Mouse (Mus musculus): ENCODE results near the gene Cc2d2a.

Gene Cc2d2a

GRCm38 (mm10) chr5:43748039-43748438 lies 85.9 kb downstream of the Cc2d2a start:
- Histone ChIP-seq H3K4me3 (replicated peaks; ENCODE audit: low read length) (no peak overlapping the region), H3K36me3 (ENCODE audit: insufficient read depth, low read length) (peaks cover 40% of the 10 kb centered on the region), H3K27me3 (ENCODE audit: insufficient read depth, low read length) (no peaks in the 10 kb centered on the region), H3K4me1 (replicated peaks; ENCODE audit: low read depth, low read length) (peaks cover 5% of the 10 kb centered on the region; the same call in 1 of the 2 replicates), H3K9me3 (ENCODE audit: low read length) (no peaks in the 10 kb centered on the region)
- TF ChIP-seq CTCF (conservative IDR thresholded peaks at IDR 0.05; ENCODE audit: low read length): no peak
- no peak for TF ChIP-seq POU5F1 (IDR thresholded peaks at IDR 0.05; ENCODE audit: borderline replicate concordance, low read length)
- TF ChIP-seq NANOG (IDR thresholded peaks at IDR 0.05; ENCODE audit: borderline replicate concordance, low read length): no peak

GRCm38 (mm10) chr5:43749092-43749491 lies 86.9 kb downstream of the Cc2d2a start:
- Histone ChIP-seq H3K36me3 (ENCODE audit: insufficient read depth, low read length) (peaks cover 39% of the 10 kb centered on the region), H3K4me1 (replicated peaks; ENCODE audit: low read depth, low read length) (peaks cover 5% of the 10 kb centered on the region; the same call in 1 of the 2 replicates), H3K4me3 (replicated peaks; ENCODE audit: low read length) (no peak overlapping the region), H3K27me3 (ENCODE audit: insufficient read depth, low read length) (no peaks in the 10 kb centered on the region), H3K9me3 (ENCODE audit: low read length) (no peaks in the 10 kb centered on the region)
- TF ChIP-seq POU5F1 (IDR thresholded peaks at IDR 0.05; ENCODE audit: borderline replicate concordance, low read length) (no peak), CTCF (conservative IDR thresholded peaks at IDR 0.05; ENCODE audit: low read length) (peak; percentile 21; the same call in 1 of the 2 replicates)

- H3K36me3 ChIP-seq (ENCODE audit: insufficient read depth, low read length): peaks cover 69% of the 10 kb centered on the region
- TF ChIP-seq POU5F1 (IDR thresholded peaks at IDR 0.05; ENCODE audit: borderline replicate concordance, low read length) (no peak), CTCF (conservative IDR thresholded peaks at IDR 0.05; ENCODE audit: low read length) (no peak), NANOG (IDR thresholded peaks at IDR 0.05; ENCODE audit: borderline replicate concordance, low read length) (no peak)
- H3K27me3 ChIP-seq (ENCODE audit: insufficient read depth, low read length): no peaks in the 10 kb centered on the region
- peaks cover 5% of the 10 kb centered on the region; the same call in 1 of the 2 replicates for H3K4me1 ChIP-seq (replicated peaks; ENCODE audit: low read depth, low read length)
- no peak overlapping the region for H3K4me3 ChIP-seq (replicated peaks; ENCODE audit: low read length)
- H3K9me3 ChIP-seq (ENCODE audit: low read length): no peaks in the 10 kb centered on the region
Measured at GRCm38 (mm10) chr5:43770618-43771354, 108.6 kb downstream of the Cc2d2a start.

- peaks cover 5% of the 10 kb centered on the region; the same call in 1 of the 2 replicates for H3K4me1 ChIP-seq (replicated peaks; ENCODE audit: low read depth, low read length)
- H3K9me3 ChIP-seq (ENCODE audit: low read length): no peaks in the 10 kb centered on the region
- H3K4me3 ChIP-seq (replicated peaks; ENCODE audit: low read length): no peak overlapping the region
- peaks cover 63% of the 10 kb centered on the region for H3K36me3 ChIP-seq (ENCODE audit: insufficient read depth, low read length)
- TF ChIP-seq NANOG (IDR thresholded peaks at IDR 0.05; ENCODE audit: borderline replicate concordance, low read length) (no peak), CTCF (conservative IDR thresholded peaks at IDR 0.05; ENCODE audit: low read length) (no peak), POU5F1 (IDR thresholded peaks at IDR 0.05; ENCODE audit: borderline replicate concordance, low read length) (no peak)
- H3K27me3 ChIP-seq (ENCODE audit: insufficient read depth, low read length): no peaks in the 10 kb centered on the region
Measured at GRCm38 (mm10) chr5:43771555-43771954, 109.4 kb downstream of the Cc2d2a start.

GRCm38 (mm10) chr5:43776407-43776806 lies 114.3 kb downstream of the Cc2d2a start:
- H3K9me3 ChIP-seq (ENCODE audit: low read length): no peaks in the 10 kb centered on the region
- no peak for TF ChIP-seq CTCF (conservative IDR thresholded peaks at IDR 0.05; ENCODE audit: low read length)
- TF ChIP-seq NANOG (IDR thresholded peaks at IDR 0.05; ENCODE audit: borderline replicate concordance, low read length): no peak
- TF ChIP-seq POU5F1 (IDR thresholded peaks at IDR 0.05; ENCODE audit: borderline replicate concordance, low read length): no peak

GRCm38 (mm10) chr5:43776993-43777392 lies 114.8 kb downstream of the Cc2d2a start:
- Histone ChIP-seq H3K4me1 (replicated peaks; ENCODE audit: low read depth, low read length) (peaks cover 22% of the 10 kb centered on the region), H3K27me3 (ENCODE audit: insufficient read depth, low read length) (no peaks in the 10 kb centered on the region), H3K4me3 (replicated peaks; ENCODE audit: low read length) (no peak overlapping the region), H3K36me3 (ENCODE audit: insufficient read depth, low read length) (peaks cover 23% of the 10 kb centered on the region), H3K9me3 (ENCODE audit: low read length) (no peaks in the 10 kb centered on the region)
- TF ChIP-seq POU5F1 (IDR thresholded peaks at IDR 0.05; ENCODE audit: borderline replicate concordance, low read length) (no peak), CTCF (conservative IDR thresholded peaks at IDR 0.05; ENCODE audit: low read length) (no peak), NANOG (IDR thresholded peaks at IDR 0.05; ENCODE audit: borderline replicate concordance, low read length) (no peak)

More at GRCm38 (mm10) chr5:43776407-43776806, 114.3 kb downstream of the Cc2d2a start:
- no peak overlapping the region for H3K4me3 ChIP-seq (replicated peaks; ENCODE audit: low read length)
- peaks cover 22% of the 10 kb centered on the region for H3K4me1 ChIP-seq (replicated peaks; ENCODE audit: low read depth, low read length)
- peaks cover 29% of the 10 kb centered on the region for H3K36me3 ChIP-seq (ENCODE audit: insufficient read depth, low read length)
- H3K27me3 ChIP-seq (ENCODE audit: insufficient read depth, low read length): no peaks in the 10 kb centered on the region

- Histone ChIP-seq H3K4me1 (replicated peaks; ENCODE audit: low read depth, low read length) (peaks cover 30% of the 10 kb centered on the region), H3K4me3 (replicated peaks; ENCODE audit: low read length) (no peak overlapping the region), H3K9me3 (ENCODE audit: low read length) (no peaks in the 10 kb centered on the region), H3K36me3 (ENCODE audit: insufficient read depth, low read length) (peaks cover 10% of the 10 kb centered on the region), H3K27me3 (ENCODE audit: insufficient read depth, low read length) (no peaks in the 10 kb centered on the region)
- TF ChIP-seq POU5F1 (IDR thresholded peaks at IDR 0.05; ENCODE audit: borderline replicate concordance, low read length) (no peak), NANOG (IDR thresholded peaks at IDR 0.05; ENCODE audit: borderline replicate concordance, low read length) (no peak), CTCF (conservative IDR thresholded peaks at IDR 0.05; ENCODE audit: low read length) (no peak)
Measured at GRCm38 (mm10) chr5:43778583-43778982, 116.4 kb downstream of the Cc2d2a start.

- Histone ChIP-seq H3K9me3 (ENCODE audit: low read length) (no peaks in the 10 kb centered on the region), H3K27me3 (ENCODE audit: insufficient read depth, low read length) (no peaks in the 10 kb centered on the region), H3K4me1 (replicated peaks; ENCODE audit: low read depth, low read length) (peaks cover 28% of the 10 kb centered on the region), H3K36me3 (ENCODE audit: insufficient read depth, low read length) (peaks cover 10% of the 10 kb centered on the region), H3K4me3 (replicated peaks; ENCODE audit: low read length) (peak overlapping the region; percentile 91)
- TF ChIP-seq CTCF (conservative IDR thresholded peaks at IDR 0.05; ENCODE audit: low read length) (no peak), NANOG (IDR thresholded peaks at IDR 0.05; ENCODE audit: borderline replicate concordance, low read length) (no peak), POU5F1 (IDR thresholded peaks at IDR 0.05; ENCODE audit: borderline replicate concordance, low read length) (no peak)
Measured at GRCm38 (mm10) chr5:43781423-43781976, 119.4 kb downstream of the Cc2d2a start.
